Mouse (Mus musculus) heart, embryonic 11.5 days (tissue): ENCODE data around the gene Hsp90ab1. TPM values are rescaled to one million over a fixed set of nuclear protein-coding genes. Genes with fewer than 3 reads are reported as not detected.

Experiments
- ATAC-seq: fragments of 200-750 bp; cut with Nextera tagmentation; replicated peaks from 2 replicates; pipeline ENCODE4 v1.8.0; 2017; ENCODE audit warnings: moderate library complexity; ENCODE audit not compliant: insufficient number of reproducible peaks, low FRiP score, low TSS enrichment
- H3K27ac ChIP-seq: fragments of 300-500 bp; sonication (generic); 2 replicates; pipeline ENCODE4 v1.5.1; 2014; ENCODE audit warnings: mild to moderate bottlenecking, low read depth, low read length
- H3K27me3 ChIP-seq: fragments of 300-500 bp; sonication (generic); 2 replicates; pipeline ENCODE4 v1.6.1; 2014; ENCODE audit warnings: mild to moderate bottlenecking, low read length, mixed read lengths; ENCODE audit not compliant: control insufficient read depth, insufficient read depth
- H3K36me3 ChIP-seq: fragments of 300-500 bp; sonication (generic); 2 replicates; pipeline ENCODE4 v1.6.1; 2014; ENCODE audit warnings: mild to moderate bottlenecking, low read length, moderate library complexity, mixed read lengths; ENCODE audit not compliant: control insufficient read depth, insufficient read depth
- H3K4me1 ChIP-seq: fragments of 300-500 bp; sonication (generic); 2 replicates; pipeline ENCODE4 v1.6.1; 2014; ENCODE audit warnings: low read length; ENCODE audit not compliant: control insufficient read depth, insufficient read depth
- H3K4me2 ChIP-seq: fragments of 300-500 bp; sonication (generic); 2 replicates; pipeline ENCODE4 v1.6.1; 2014; ENCODE audit warnings: mild to moderate bottlenecking, moderate library complexity
- H3K4me3 ChIP-seq: fragments of 300-500 bp; sonication (generic); 2 replicates; pipeline ENCODE4 v1.5.1; 2014; ENCODE audit warnings: low read depth, low read length
- H3K9ac ChIP-seq: fragments of 300-500 bp; sonication (generic); 2 replicates; pipeline ENCODE4 v1.6.1; 2014; ENCODE audit warnings: mild to moderate bottlenecking, low read depth, low read length, moderate library complexity
- H3K9me3 ChIP-seq: fragments of 300-500 bp; sonication (generic); replicated peaks from 2 replicates; pipeline ENCODE4 v1.6.1; 2016; ENCODE audit warnings: low read length; ENCODE audit not compliant: control insufficient read depth
- WGBS: fragments of 180-500 bp; shearing (Covaris S2); extraction: QIAGEN DNeasy Blood & Tissue Kit; methylation state at CpG from one replicate; pipeline ENCODE4 v1.1.7; 2014; ENCODE audit not compliant: insufficient replicate concordance; 5-methylcytosine and 5-hydroxymethylcytosine counted together
- polyA plus RNA-seq: library from polyadenylated mRNA; unstranded; fragments of >200 nt; fragmentation: Nextera tagmentation; extraction: Ambion mirVana; gene quantifications from 2 replicates; pipeline ENCODE4 v1.2.1, GENCODE M21; 2014

The Hsp90ab1 gene
- polyA plus RNA-seq, 1 experiment from 2014 or later: 1,495 TPM

DNA sequence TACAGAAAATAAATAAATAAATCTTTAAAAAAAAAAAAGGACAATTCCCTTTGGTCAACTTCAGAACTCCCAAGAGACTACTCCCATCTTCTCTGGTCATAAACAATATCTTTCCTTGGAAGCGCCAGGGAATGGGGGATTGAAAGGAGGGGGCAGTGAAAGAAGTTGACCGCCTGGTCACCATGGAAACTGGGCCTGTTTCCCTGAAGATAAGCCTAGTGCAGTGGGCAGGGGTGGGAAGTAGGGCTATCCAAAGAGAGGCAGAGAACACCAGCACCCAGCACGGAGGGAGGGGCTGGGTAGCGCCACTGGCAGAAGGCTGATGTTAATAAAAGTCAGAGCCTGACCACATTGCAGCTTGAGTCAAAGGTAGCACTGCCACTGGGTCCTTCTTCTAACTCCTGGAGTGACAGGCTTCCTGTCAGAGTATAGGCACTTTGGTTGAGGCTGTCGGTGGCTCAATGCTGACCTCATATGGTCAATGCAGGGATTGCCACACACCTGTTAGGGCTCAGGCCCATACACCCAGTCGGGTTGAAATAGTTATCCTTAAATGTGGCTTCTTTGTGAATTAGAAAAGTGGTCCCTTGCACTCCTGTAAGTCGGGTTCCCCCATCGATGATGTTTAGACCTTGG, 21.1 kb downstream of the Hsp90ab1 start:
- Histone ChIP-seq H3K9ac (no peak overlapping the region), H3K9me3 (no peaks in the 10 kb centered on the region), H3K4me1 (peaks cover 12% of the 10 kb centered on the region), H3K27me3 (peaks cover 42% of the 10 kb centered on the region), H3K27ac (no peak overlapping the region), H3K36me3 (no peaks in the 10 kb centered on the region), H3K4me3 (no peak overlapping the region), H3K4me2 (peak overlapping the region; percentile 30; the same call in 1 of the 2 replicates)
- ATAC-seq: no peak
- WGBS: 3% methylated on average over 8 of the region's 8 CpGs

GRCm38 (mm10) chr17:45551249-45551796, 21.7 kb downstream of the Hsp90ab1 start:
- peaks cover 42% of the 10 kb centered on the region for H3K27me3 ChIP-seq
- WGBS: 64% methylated on average over 7 of the region's 7 CpGs
- no peak for ATAC-seq

DNA sequence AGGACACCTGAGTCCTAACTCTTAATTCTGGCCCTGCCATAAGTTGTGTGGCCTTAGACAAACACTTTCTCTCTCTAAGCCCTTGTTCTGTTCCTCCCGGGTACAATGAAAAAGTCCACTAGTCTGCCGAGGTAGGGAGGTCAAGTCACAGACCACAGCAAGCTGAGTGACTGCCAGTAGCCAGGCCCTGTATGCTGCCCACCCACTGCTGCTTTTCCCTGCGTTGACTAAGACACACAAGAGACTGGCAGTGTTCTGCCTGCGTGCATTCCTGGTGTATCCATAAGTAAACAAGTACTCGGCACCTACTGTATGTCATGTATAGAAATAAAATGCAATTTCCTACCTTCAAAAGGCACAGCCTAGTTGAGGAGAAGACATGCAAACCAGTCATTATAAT, 22.8 kb downstream of the Hsp90ab1 start:
- Histone ChIP-seq H3K36me3 (no peaks in the 10 kb centered on the region), H3K27ac (no peak overlapping the region), H3K9me3 (no peaks in the 10 kb centered on the region), H3K4me1 (peaks cover 15% of the 10 kb centered on the region), H3K4me2 (peak overlapping the region; percentile 91), H3K9ac (no peak overlapping the region), H3K27me3 (peaks cover 50% of the 10 kb centered on the region), H3K4me3 (peak overlapping the region; percentile 65)
- ATAC-seq: no peak
- 42% methylated on average over 5 of the region's 5 CpGs for WGBS

More at GRCm38 (mm10) chr17:45551249-45551796, 21.7 kb downstream of the Hsp90ab1 start:
- no peak overlapping the region for H3K4me2 ChIP-seq
- no peak overlapping the region for H3K4me3 ChIP-seq
- H3K9me3 ChIP-seq: no peaks in the 10 kb centered on the region
- no peak overlapping the region for H3K9ac ChIP-seq
- H3K36me3 ChIP-seq: no peaks in the 10 kb centered on the region
- no peak overlapping the region for H3K27ac ChIP-seq
- H3K4me1 ChIP-seq: peaks cover 11% of the 10 kb centered on the region

DNA sequence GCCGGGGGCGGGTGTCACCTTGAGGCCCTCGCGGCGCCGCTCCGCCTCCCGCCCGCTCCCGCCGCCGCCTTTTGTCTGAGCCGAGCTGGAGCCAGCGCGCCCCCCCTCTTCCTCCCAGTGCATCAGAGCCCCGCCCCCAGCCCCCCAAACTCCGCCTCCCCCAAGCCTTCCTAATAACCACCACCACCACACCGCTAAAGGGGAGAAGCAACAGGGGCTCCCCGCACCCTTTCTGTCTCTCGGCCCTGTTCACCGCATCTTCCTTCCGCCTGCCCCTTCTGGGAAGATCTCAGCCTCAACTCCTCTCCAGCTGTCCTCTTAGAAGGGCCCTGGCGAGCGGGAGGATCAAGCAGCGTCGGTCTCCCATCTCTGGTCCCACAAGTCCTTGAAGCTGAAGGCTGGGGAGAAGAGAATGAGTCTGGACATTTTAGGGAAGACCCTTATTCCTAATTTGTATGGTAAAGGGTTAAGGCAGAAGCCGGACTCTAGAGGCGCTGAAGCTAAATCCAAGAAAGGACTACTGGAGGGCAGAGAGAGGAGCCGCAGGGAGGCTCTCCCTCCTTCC, 23.4 kb downstream of the Hsp90ab1 start, which contains the start of gene Tmem151b:
Gene Tmem151b, minus strand, starts transcription at position 61 of the 565 bp plus-strand sequence.
- WGBS: 1% methylated on average over 13 of the region's 29 CpGs
- H3K36me3 ChIP-seq: no peaks in the 10 kb centered on the region
- H3K4me1 ChIP-seq: peaks cover 20% of the 10 kb centered on the region
- peak within 1 kb of the TSS; percentile 74 for H3K9ac ChIP-seq
- no peaks in the 10 kb centered on the region for H3K9me3 ChIP-seq
- peaks cover 56% of the 10 kb centered on the region for H3K27me3 ChIP-seq
- peak within 1 kb of the TSS; percentile 91 for H3K4me2 ChIP-seq
- ATAC-seq: no peak
- H3K27ac ChIP-seq: no peak within 1 kb of the TSS
- peak within 1 kb of the TSS; percentile 65 for H3K4me3 ChIP-seq

DNA sequence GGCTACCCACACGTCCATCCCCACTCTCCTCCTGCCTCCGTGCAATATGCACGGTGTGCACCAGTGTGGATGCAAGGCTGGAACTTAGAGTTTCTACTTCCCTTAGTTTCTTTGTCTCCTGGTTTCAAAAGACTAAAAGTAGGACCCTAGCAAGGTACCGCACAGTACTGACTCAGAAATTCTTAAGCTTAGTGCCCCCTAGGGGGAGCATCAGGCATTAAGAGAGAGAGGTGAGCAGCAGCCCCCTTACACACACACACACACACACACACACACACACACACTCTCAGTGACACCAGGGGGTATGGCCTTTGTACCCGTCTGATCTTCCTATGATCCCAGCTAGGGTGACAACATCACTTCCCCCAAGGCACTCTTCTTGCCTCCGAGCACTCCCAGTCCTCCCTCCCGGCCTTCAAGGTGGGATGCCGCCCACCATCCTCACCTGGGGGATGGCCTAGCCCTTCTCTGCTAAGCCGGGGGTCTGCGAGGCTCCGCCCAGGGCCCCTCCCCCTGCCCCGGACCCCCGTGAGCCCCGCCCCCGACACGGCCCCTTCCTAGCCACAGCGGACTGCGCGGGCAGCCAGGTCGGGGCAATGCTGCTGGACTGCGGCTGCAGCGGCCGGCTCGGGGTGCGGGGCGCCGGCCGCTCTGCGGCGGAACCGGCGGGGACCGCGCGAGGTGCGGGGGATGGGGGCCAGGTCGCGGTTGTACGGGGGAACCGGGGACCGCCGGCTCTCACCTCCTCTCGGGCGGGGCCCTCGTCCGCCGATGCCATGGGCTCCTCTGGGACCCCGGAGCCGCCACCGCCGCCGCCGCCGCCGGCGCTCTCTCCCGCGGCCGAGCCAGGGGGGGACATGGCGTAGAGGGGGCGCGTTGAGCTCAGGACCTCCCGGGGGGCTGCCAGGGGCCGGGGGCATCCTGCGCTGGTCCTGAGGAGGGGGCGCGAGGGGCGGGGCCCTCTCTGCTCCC, 24.2 kb downstream of the Hsp90ab1 start:
- H3K4me3 ChIP-seq: peak overlapping the region; percentile 65
- no peak overlapping the region for H3K27ac ChIP-seq
- peak overlapping the region; percentile 74 for H3K9ac ChIP-seq
- WGBS: 9% methylated on average over 22 of the region's 68 CpGs
- peaks cover 27% of the 10 kb centered on the region for H3K4me1 ChIP-seq
- H3K9me3 ChIP-seq: no peaks in the 10 kb centered on the region
- H3K27me3 ChIP-seq: peaks cover 65% of the 10 kb centered on the region
- peak overlapping the region; percentile 91 for H3K4me2 ChIP-seq
- no peaks in the 10 kb centered on the region for H3K36me3 ChIP-seq
- peak; percentile 22; the same call in 1 of the 2 replicates for ATAC-seq

GRCm38 (mm10) chr17:45547461-45548190, 25.4 kb downstream of the Hsp90ab1 start:
- no peaks in the 10 kb centered on the region for H3K9me3 ChIP-seq
- 72% methylated on average over 5 of the region's 5 CpGs for WGBS
- H3K36me3 ChIP-seq: no peaks in the 10 kb centered on the region
- H3K27me3 ChIP-seq: peaks cover 71% of the 10 kb centered on the region
- no peak overlapping the region for H3K9ac ChIP-seq
- no peak overlapping the region for H3K27ac ChIP-seq
- H3K4me1 ChIP-seq: peaks cover 28% of the 10 kb centered on the region
- H3K4me3 ChIP-seq: no peak overlapping the region
- ATAC-seq: no peak
- H3K4me2 ChIP-seq: no peak overlapping the region

GRCm38 (mm10) chr17:45546941-45547340, 26.1 kb downstream of the Hsp90ab1 start:
- H3K27me3 ChIP-seq: peaks cover 77% of the 10 kb centered on the region
- H3K4me2 ChIP-seq: no peak overlapping the region
- peaks cover 27% of the 10 kb centered on the region for H3K4me1 ChIP-seq
- H3K36me3 ChIP-seq: no peaks in the 10 kb centered on the region
- no peak for ATAC-seq
- H3K4me3 ChIP-seq: no peak overlapping the region
- no peak overlapping the region for H3K27ac ChIP-seq
- WGBS: 57% methylated on average over 16 of the region's 16 CpGs
- no peaks in the 10 kb centered on the region for H3K9me3 ChIP-seq
- no peak overlapping the region for H3K9ac ChIP-seq
